Mouse (Mus musculus): Measurements from ENCODE around the gene Ehmt2.
"Not testable (repeated sequence)": the region's sequence is repeated elsewhere in the genome, so short reads cannot be mapped to it uniquely, and the experiment has no call there.

Gene Ehmt2

GRCm38 (mm10) chr17:34952378-34953040, 54.2 kb downstream of the Ehmt2 start:
- peak; percentile 91 for DNase-seq (ENCODE audit: extremely low spot score)

GRCm38 (mm10) chr17:34953258-34953657, 55.0 kb downstream of the Ehmt2 start:
- no peak for DNase-seq (ENCODE audit: extremely low spot score)

GRCm38 (mm10) chr17:34953904-34954303, 55.6 kb downstream of the Ehmt2 start:
- no peak for DNase-seq (ENCODE audit: extremely low spot score)

- no peak for DNase-seq (ENCODE audit: extremely low spot score)
Measured at GRCm38 (mm10) chr17:34954831-34955230, 56.6 kb downstream of the Ehmt2 start.

GRCm38 (mm10) chr17:34955884-34956283, 57.6 kb downstream of the Ehmt2 start:
- DNase-seq (ENCODE audit: extremely low spot score), result no peak

GRCm38 (mm10) chr17:34956340-34956739, 58.1 kb downstream of the Ehmt2 start:
- no peak for DNase-seq (ENCODE audit: extremely low spot score)

- DNase-seq (ENCODE audit: extremely low spot score), result not testable (repeated sequence)
Measured at GRCm38 (mm10) chr17:34957291-34957690, 59.0 kb downstream of the Ehmt2 start.

- DNase-seq (ENCODE audit: extremely low spot score), result not testable (repeated sequence)
Measured at GRCm38 (mm10) chr17:34957966-34958365, 59.7 kb downstream of the Ehmt2 start.

GRCm38 (mm10) chr17:34958734-34959129, 60.5 kb downstream of the Ehmt2 start:
- DNase-seq (ENCODE audit: extremely low spot score), result not testable (repeated sequence)

- peak; percentile 84 for DNase-seq (ENCODE audit: extremely low spot score)
Measured at GRCm38 (mm10) chr17:34959130-34959778, 61.0 kb downstream of the Ehmt2 start, which contains the start of gene Hspa1b. Hspa1b (minus strand) TSS chr17:34959238.

- DNase-seq (ENCODE audit: extremely low spot score), result no peak
Measured at GRCm38 (mm10) chr17:34959881-34960515, 61.7 kb downstream of the Ehmt2 start.

GRCm38 (mm10) chr17:34960702-34961493, 62.6 kb downstream of the Ehmt2 start:
- DNase-seq (ENCODE audit: extremely low spot score), result no peak

GRCm38 (mm10) chr17:34962125-34962524, 63.9 kb downstream of the Ehmt2 start:
- no peak for DNase-seq (ENCODE audit: extremely low spot score)

- no peak for DNase-seq (ENCODE audit: extremely low spot score)
Measured at GRCm38 (mm10) chr17:34962841-34963240, 64.6 kb downstream of the Ehmt2 start.

All from embryo, embryonic 9.5 days (tissue).